Comparison of ENCODE assay signal across 24 mouse cellular contexts in the genomic region with DNA sequence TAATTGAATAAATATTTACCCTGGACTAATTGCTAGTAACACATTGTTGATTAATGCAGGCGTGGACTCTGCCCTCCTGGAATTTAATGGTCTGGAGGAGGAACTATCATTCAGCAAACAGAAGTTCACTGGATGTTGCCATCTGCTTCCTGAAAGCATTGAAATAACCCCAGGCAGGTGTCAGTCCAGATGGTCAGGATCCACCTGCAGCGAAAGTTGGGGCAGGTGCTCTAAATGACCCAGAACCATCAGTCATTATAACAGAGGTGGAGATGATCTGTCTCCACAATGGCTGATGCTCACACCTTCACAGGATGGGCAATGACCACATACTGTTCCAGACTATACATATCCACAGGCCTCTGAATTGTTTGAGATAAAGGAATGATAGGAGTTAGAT.
DNase-seq lines count a peak whose midpoint lies in the region; ATAC-seq and TF ChIP-seq lines count a peak whose summit lies in the region.
"Had no signal": no experiment of that assay in that cellular context is flagged by ENCODE, and none has a peak within 500 bp of the region (broad histone marks: within the 10 kb centered on the region; RNA-seq: fewer than 3 reads in every experiment).

No protein-coding gene starts in this region.

- no peak overlapping the region for H3K27ac ChIP-seq in intestine, embryonic 16.5 days (ENCODE audit: low read length)
- no peak overlapping the region for H3K27ac ChIP-seq in intestine, postnatal 0 days (ENCODE audit: low read depth, low read length)
- H3K27ac ChIP-seq: forebrain, embryonic 10.5 days; forebrain, embryonic 13.5 days; heart, adult 2 months; heart, embryonic 10.5 days; heart, embryonic 13.5 days; hindbrain, embryonic 14.5 days; hindbrain, postnatal 0 days had no signal

- no peak overlapping the region for H3K9ac ChIP-seq in intestine, embryonic 16.5 days (ENCODE audit: low read depth, low read length)
- no peak overlapping the region for H3K9ac ChIP-seq in intestine, postnatal 0 days (ENCODE audit: low read depth, low read length)
- H3K9ac ChIP-seq: forebrain, embryonic 13.5 days; heart, embryonic 13.5 days; hindbrain, embryonic 14.5 days had no signal

- TF ChIP-seq CTCF in intestine, postnatal 0 days (IDR thresholded peaks at IDR 0.05; ENCODE audit: low read depth), result no peak

- WGBS in intestine, embryonic 16.5 days, result 73% methylated on average over 2 of the region's 2 CpGs
- WGBS in intestine, postnatal 0 days, result 55% methylated on average over 2 of the region's 2 CpGs

- 0 out of 2 replicates have a peak, but pooled peaks have one; percentile 38 for ATAC-seq in intestine, embryonic 16.5 days
- no peak for ATAC-seq in intestine, postnatal 0 days
- ATAC-seq: CD4-positive, CD25-positive, alpha-beta regulatory T cell, adult 4 months; forebrain, embryonic 13.5 days; forebrain, embryonic 16.5 days; hindbrain, postnatal 0 days; inflammation-experienced regulatory T-cells, adult 6 months had no signal

- H3K4me3 ChIP-seq in intestine, embryonic 16.5 days (ENCODE audit: low read length), result no peak overlapping the region
- no peak overlapping the region for H3K4me3 ChIP-seq in intestine, postnatal 0 days (ENCODE audit: low read depth, low read length)
- H3K4me3 ChIP-seq: forebrain, embryonic 10.5 days; forebrain, embryonic 13.5 days; heart, adult 2 months; heart, embryonic 10.5 days; heart, embryonic 13.5 days had no signal

- peak; percentile 70 for DNase-seq in cerebellum, adult 9-10 months
- no peak for DNase-seq in cerebellum, postnatal 14 days
- peak; percentile 62 for DNase-seq in brain, adult 2 months (ENCODE audit: low read depth, low spot score)
- no peak for DNase-seq in layer of hippocampus, postnatal 36 days
- DNase-seq: adrenal gland, adult 2 months; adrenal gland, postnatal 14 days; cerebellum, postnatal 36 days; gastrocnemius, postnatal 10 days; gastrocnemius, postnatal 36 days; heart, adult 2 months; heart, postnatal 14 days; heart, postnatal 4 days; kidney, adult 11 months had no signal

- H3K27me3 ChIP-seq in intestine, embryonic 16.5 days (replicated peaks; ENCODE audit: control insufficient read depth, insufficient read depth, low read length), result no peaks in the 10 kb centered on the region
- no peaks in the 10 kb centered on the region for H3K27me3 ChIP-seq in intestine, postnatal 0 days (replicated peaks; ENCODE audit: control insufficient read depth, insufficient read depth, low read length)
- H3K27me3 ChIP-seq: forebrain, embryonic 13.5 days; heart, embryonic 13.5 days had no signal

- H3K4me2 ChIP-seq in intestine, embryonic 16.5 days (ENCODE audit: low read depth, low read length), result no peak overlapping the region
- no peak overlapping the region for H3K4me2 ChIP-seq in intestine, postnatal 0 days (replicated peaks; ENCODE audit: low read depth)
- H3K4me2 ChIP-seq: forebrain, embryonic 13.5 days; heart, embryonic 13.5 days; hindbrain, embryonic 14.5 days had no signal

- no peaks in the 10 kb centered on the region for H3K9me3 ChIP-seq in intestine, embryonic 16.5 days (ENCODE audit: control insufficient read depth, low read length)
- no peaks in the 10 kb centered on the region for H3K9me3 ChIP-seq in intestine, postnatal 0 days (ENCODE audit: control insufficient read depth)
- H3K9me3 ChIP-seq: forebrain, embryonic 10.5 days; forebrain, embryonic 13.5 days; heart, embryonic 10.5 days; heart, embryonic 13.5 days had no signal

- no peaks in the 10 kb centered on the region for H3K36me3 ChIP-seq in intestine, embryonic 16.5 days (ENCODE audit: control insufficient read depth, insufficient read depth, low read length)
- H3K36me3 ChIP-seq in intestine, postnatal 0 days (ENCODE audit: control insufficient read depth, insufficient read depth), result no peaks in the 10 kb centered on the region
- H3K36me3 ChIP-seq: forebrain, embryonic 10.5 days; heart, embryonic 10.5 days; heart, embryonic 13.5 days had no signal

- H3K4me1 ChIP-seq in intestine, embryonic 16.5 days (ENCODE audit: control insufficient read depth, insufficient read depth, low read length), result no peaks in the 10 kb centered on the region
- H3K4me1 ChIP-seq in intestine, postnatal 0 days (replicated peaks; ENCODE audit: control insufficient read depth, insufficient read depth, low read length), result no peaks in the 10 kb centered on the region
- H3K4me1 ChIP-seq: heart, embryonic 10.5 days; heart, embryonic 13.5 days had no signal

Comparison
In these comparisons a context has a peak if more than half of its experiments do, and no peak if none do; other contexts are left out.
1. DNase-seq: peak in cerebellum, adult 9-10 months (single experiment) and brain, adult 2 months (single experiment); none in cerebellum, postnatal 14 days (0 of 2) and layer of hippocampus, postnatal 36 days (0 of 2).